Mouse (Mus musculus) MEL (cell line): Measurements from ENCODE around the gene Zfp446. TPM values are rescaled to one million over a fixed set of nuclear protein-coding genes. Genes with fewer than 3 reads are reported as not detected.

ENCODE experiments used
- DNase-seq: peaks from one replicate; pipeline ENCODE4 v3.0.0; 2011; ENCODE audit warnings: low read depth, low spot score
- H3K27ac ChIP-seq: 2 replicates; pipeline ENCODE4 v1.5.1; 2012; ENCODE audit warnings: low read depth, mild to moderate bottlenecking, control low read depth, low read length, moderate library complexity; ENCODE audit not compliant: control insufficient read depth
- H3K27me3 ChIP-seq, 2 experiments: fragments of 150-350 bp in 1 of 2; sonication (generic) in 1 of 2; 2 replicates each; pipeline ENCODE4 v1.6.1; 2012; ENCODE audit warnings: low read length in 2 of 2, mild to moderate bottlenecking in 2 of 2, improper control_type of control experiment in 1 of 2, moderate library complexity in 1 of 2; ENCODE audit not compliant: insufficient read depth in 2 of 2, control insufficient read depth in 1 of 2
- H3K36me3 ChIP-seq, 2 experiments: 2 replicates each; pipeline ENCODE4 v1.6.1; 2012 to 2014; ENCODE audit warnings: low read length in 2 of 2, improper control_type of control experiment in 1 of 2, inconsistent platforms in 1 of 2, mild to moderate bottlenecking in 1 of 2; ENCODE audit not compliant: insufficient read depth in 2 of 2, control insufficient read depth in 1 of 2
- H3K4me1 ChIP-seq, 2 experiments: fragments of 150-350 bp in 1 of 2; sonication (generic) in 1 of 2; 2 replicates each; pipeline ENCODE4 v1.6.1; 2012; ENCODE audit warnings: low read length in 2 of 2, improper control_type of control experiment in 1 of 2, mild to moderate bottlenecking in 1 of 2; ENCODE audit not compliant: insufficient read depth in 2 of 2, control insufficient read depth in 1 of 2
- H3K4me3 ChIP-seq, 2 experiments: fragments of 150-350 bp in 1 of 2; sonication (generic) in 1 of 2; 2 replicates each; pipeline ENCODE4 v1.5.1; 2012; ENCODE audit warnings: low read depth in 2 of 2, low read length in 2 of 2, mild to moderate bottlenecking in 2 of 2, moderate library complexity in 2 of 2, control low read depth in 1 of 2, improper control_type of control experiment in 1 of 2; ENCODE audit not compliant: control insufficient read depth in 1 of 2, insufficient read depth in 1 of 2
- H3K79me2 ChIP-seq: 2 replicates; pipeline ENCODE4 v1.6.1; 2012; ENCODE audit warnings: mild to moderate bottlenecking, low read length, moderate library complexity; ENCODE audit not compliant: control insufficient read depth, poor library complexity, insufficient read depth
- H3K9ac ChIP-seq: 2 replicates; pipeline ENCODE4 v1.6.1; 2012; ENCODE audit warnings: low read depth, mild to moderate bottlenecking, control low read depth, low read length, moderate library complexity; ENCODE audit not compliant: control insufficient read depth, poor library complexity, severe bottlenecking
- H3K9me3 ChIP-seq: fragments of 150-350 bp; sonication (generic); replicated peaks from 2 replicates; pipeline ENCODE4 v1.6.1; 2012; ENCODE audit warnings: mild to moderate bottlenecking, low read length, improper control_type of control experiment, moderate library complexity; ENCODE audit not compliant: insufficient read depth
- CTCF ChIP-seq, 3 experiments: IDR thresholded peaks in 2 of 3; conservative IDR thresholded peaks in 1 of 3; 2 replicates each; pipeline ENCODE4 v1.5.1; 2011 to 2012; ENCODE audit warnings: low read length in 3 of 3, low read depth in 2 of 3, mild to moderate bottlenecking in 2 of 3, improper control_type of control experiment in 1 of 3, inconsistent platforms in 1 of 3, mixed read lengths in 1 of 3, moderate library complexity in 1 of 3; ENCODE audit not compliant: control insufficient read depth in 1 of 3, insufficient read depth in 1 of 3, poor library complexity in 1 of 3, severe bottlenecking in 1 of 3
- E2F4 ChIP-seq: IDR thresholded peaks from 2 replicates; pipeline ENCODE4 v1.6.1; 2011; ENCODE audit warnings: low read depth, low read length, improper control_type of control experiment, borderline replicate concordance
- EP300 ChIP-seq, 2 experiments: IDR thresholded peaks; 2 replicates each; pipeline ENCODE4 v1.6.1; 2011; ENCODE audit warnings: improper control_type of control experiment in 2 of 2, low read length in 2 of 2, low read depth in 1 of 2, mild to moderate bottlenecking in 1 of 2
- GATA1 ChIP-seq: IDR thresholded peaks from 2 replicates; pipeline ENCODE4 v1.6.1; 2011; ENCODE audit warnings: low read depth, low read length, improper control_type of control experiment
- JUND ChIP-seq: IDR thresholded peaks from 2 replicates; pipeline ENCODE4 v1.6.1; 2011; ENCODE audit warnings: low read depth, mild to moderate bottlenecking, improper control_type of control experiment, low read length
- MAFK ChIP-seq: IDR thresholded peaks from 2 replicates; pipeline ENCODE4 v1.6.1; 2011; ENCODE audit warnings: low read depth, mild to moderate bottlenecking, low read length, improper control_type of control experiment, borderline replicate concordance
- MAX ChIP-seq: IDR thresholded peaks from 2 replicates; pipeline ENCODE4 v1.6.1; 2011; ENCODE audit warnings: low read length, improper control_type of control experiment
- MAZ ChIP-seq: IDR thresholded peaks from 2 replicates; pipeline ENCODE4 v1.6.1; 2012; ENCODE audit warnings: low read depth, mild to moderate bottlenecking, inconsistent platforms, low read length, improper control_type of control experiment
- MXI1 ChIP-seq: IDR thresholded peaks from 2 replicates; pipeline ENCODE4 v1.6.1; 2011; ENCODE audit warnings: mild to moderate bottlenecking, low read depth, low read length, improper control_type of control experiment
- MYC ChIP-seq: IDR thresholded peaks from 2 replicates; pipeline ENCODE4 v1.6.1; 2011; ENCODE audit warnings: low read depth, mild to moderate bottlenecking, low read length, improper control_type of control experiment, moderate library complexity
- NRF1 ChIP-seq: IDR thresholded peaks from 2 replicates; pipeline ENCODE4 v1.6.1; 2014; ENCODE audit warnings: low read depth, mild to moderate bottlenecking, inconsistent platforms, low read length, improper control_type of control experiment, moderate library complexity; ENCODE audit not compliant: poor library complexity, insufficient read depth, severe bottlenecking
- POLR2A ChIP-seq, 2 experiments: IDR thresholded peaks; 2 replicates each; pipeline ENCODE4 v1.6.1; 2011 to 2012; ENCODE audit warnings: low read length in 2 of 2, mild to moderate bottlenecking in 2 of 2, control low read depth in 1 of 2, improper control_type of control experiment in 1 of 2, low read depth in 1 of 2, moderate library complexity in 1 of 2; ENCODE audit not compliant: control insufficient read depth in 1 of 2, insufficient read depth in 1 of 2, poor library complexity in 1 of 2
- POLR2AphosphoS2 ChIP-seq: IDR thresholded peaks from 2 replicates; pipeline ENCODE4 v1.6.1; 2011; ENCODE audit warnings: low read length, improper control_type of control experiment
- POLR2AphosphoS5 ChIP-seq: IDR thresholded peaks from 2 replicates; pipeline ENCODE4 v1.6.1; 2012; ENCODE audit warnings: low read depth, borderline replicate concordance, mild to moderate bottlenecking, inconsistent platforms, low read length, moderate library complexity, mixed read lengths
- RAD21 ChIP-seq: IDR thresholded peaks from 2 replicates; pipeline ENCODE4 v1.6.1; 2011; ENCODE audit warnings: mild to moderate bottlenecking, low read depth, low read length, improper control_type of control experiment
- SIN3A ChIP-seq: IDR thresholded peaks from 2 replicates; pipeline ENCODE4 v1.6.1; 2012; ENCODE audit warnings: low read length, improper control_type of control experiment, inconsistent platforms
- SMC3 ChIP-seq: IDR thresholded peaks from 2 replicates; pipeline ENCODE4 v1.6.1; 2011; ENCODE audit warnings: low read depth, low read length, improper control_type of control experiment
- TBP ChIP-seq: IDR thresholded peaks from 2 replicates; pipeline ENCODE4 v1.8.0; 2011; ENCODE audit warnings: low read depth, low read length, improper control_type of control experiment
- ZC3H11A ChIP-seq: IDR thresholded peaks from 2 replicates; pipeline ENCODE4 v1.6.1; 2012; ENCODE audit warnings: low read depth, mild to moderate bottlenecking, inconsistent platforms, low read length, improper control_type of control experiment
- ZKSCAN1 ChIP-seq: IDR thresholded peaks from 2 replicates; pipeline ENCODE4 v1.6.1; 2012; ENCODE audit warnings: low read depth, mild to moderate bottlenecking, inconsistent platforms, low read length, improper control_type of control experiment, moderate library complexity
- ZMIZ1 ChIP-seq: IDR thresholded peaks from 2 replicates; pipeline ENCODE4 v1.6.1; 2012; ENCODE audit warnings: low read depth, mild to moderate bottlenecking, inconsistent platforms, low read length, improper control_type of control experiment, moderate library complexity
- ZNF384 ChIP-seq: IDR thresholded peaks from 2 replicates; pipeline ENCODE4 v1.6.1; 2012; ENCODE audit warnings: low read depth, mild to moderate bottlenecking, inconsistent platforms, low read length, improper control_type of control experiment
- polyA plus RNA-seq, 2 experiments: library from polyadenylated mRNA; stranded (reverse) in 1 of 2; unstranded in 1 of 2; fragments of >175 nt in 1 of 2; fragments of >200 nt in 1 of 2; gene quantifications; 2 replicates each; pipeline versions ENCODE4 v1.2.1 to v1.2.4; 2012; ENCODE audit warnings: low replicate concordance in 2 of 2, low read depth in 1 of 2; ENCODE audit not compliant: insufficient read length in 2 of 2, insufficient read depth in 1 of 2, missing spikeins in 1 of 2
- total RNA-seq: library from RNA; depleted of rRNA; stranded (reverse); fragments of 300-350 nt; gene quantifications from 2 replicates; pipeline ENCODE4 v1.2.3, GENCODE M21; 2012

Gene Zfp446
- total and polyA plus RNA-seq, 3 experiments, result 3.4 to 4.9 TPM; not detected in 1

DNA sequence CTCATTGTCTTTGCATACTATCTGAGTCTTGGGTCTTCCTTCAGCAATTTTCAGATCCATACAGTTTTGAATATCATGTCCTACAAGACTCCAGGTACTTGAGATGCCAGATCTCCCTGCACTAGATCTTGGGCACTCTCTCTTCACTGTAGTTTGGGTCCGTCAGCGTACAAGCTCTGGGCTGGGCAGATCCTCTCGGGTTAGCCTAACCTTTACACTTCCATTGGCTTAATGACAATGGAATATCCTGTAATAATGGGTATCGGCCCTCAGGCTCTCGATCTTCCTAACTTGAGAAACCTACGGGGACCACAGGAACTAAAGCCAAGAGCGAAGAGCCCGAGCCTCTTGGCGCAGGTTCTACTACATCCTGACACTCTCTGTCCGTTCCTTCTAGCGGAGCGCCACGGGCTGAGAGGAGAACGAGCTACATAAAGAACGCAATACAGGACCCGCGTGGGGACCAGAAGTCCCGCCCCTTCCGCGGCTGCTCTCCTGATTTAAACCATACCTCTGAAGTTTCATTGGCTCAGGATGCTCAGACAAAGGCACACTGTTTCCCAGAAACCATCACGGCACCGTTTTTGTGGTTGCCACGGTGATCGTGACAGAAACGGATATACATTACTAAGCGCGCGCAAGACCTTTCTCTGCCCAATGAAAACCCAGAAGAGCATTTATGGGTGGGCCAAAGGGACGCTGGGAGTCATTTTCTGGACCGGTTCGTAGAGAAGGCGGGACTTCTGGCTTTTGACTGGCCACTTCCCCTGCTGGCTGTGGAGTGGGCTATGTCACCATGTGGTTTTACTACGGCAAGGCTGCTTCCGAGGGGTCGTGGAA is 28.4 kb upstream of the Zfp446 start (continued):
- peak; percentile 53; the same call in 1 of the 2 replicates for TF ChIP-seq NRF1
- TF ChIP-seq E2F4, result peak; percentile 78; the same call in 1 of the 2 replicates
- TF ChIP-seq ZKSCAN1, result no peak
- no peak for TF ChIP-seq ZNF384

DNA sequence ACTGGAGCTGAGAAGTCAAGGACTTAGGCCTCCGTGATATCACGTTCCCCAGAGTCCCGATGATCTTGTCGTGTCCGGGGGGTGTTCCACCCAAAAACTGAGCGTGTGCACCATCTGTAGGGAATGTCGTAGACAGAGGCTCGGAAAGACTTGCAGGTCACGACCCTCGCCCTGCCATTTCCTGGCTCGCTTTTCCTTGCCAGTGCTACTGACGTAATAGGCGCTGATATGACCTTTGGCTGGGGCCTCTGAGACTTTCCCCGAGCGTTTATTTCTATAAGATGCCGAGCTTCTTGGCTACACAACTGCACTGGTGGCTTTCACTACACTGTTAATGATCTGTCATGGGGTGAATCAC is 27.8 kb upstream of the Zfp446 start:
- Histone ChIP-seq H3K27ac (peak overlapping the region; percentile 68), H3K4me1 (peaks cover 0 to 14% of the 10 kb centered on the region in 2 experiments; a peak in 2 of 4 replicates), H3K9me3 (no peaks in the 10 kb centered on the region), H3K36me3 (peaks cover 0 to 4% of the 10 kb centered on the region in 2 experiments; a peak in 2 of 4 replicates), H3K4me3 (peak overlapping the region; percentile 55 to 80), H3K27me3 (no peaks in the 10 kb centered on the region; a peak in 1 of 4 replicates), H3K9ac (peak overlapping the region; percentile 83), H3K79me2 (no peaks in the 10 kb centered on the region; the same call in 1 of the 2 replicates)
- TF ChIP-seq ZNF384 (no peak), POLR2AphosphoS2 (no peak), SMC3 (no peak), CTCF (IDR thresholded peaks at IDR 0.05 in 2 of 3, conservative IDR thresholded peaks at IDR 0.05 in 1 of 3; ENCODE audit: control insufficient read depth in 1 of 3, insufficient read depth in 1 of 3, low read depth in 2 of 3, low read length in 3 of 3, poor library complexity in 1 of 3, severe bottlenecking in 1 of 3) (no peak), POLR2A (IDR thresholded peaks at IDR 0.05; ENCODE audit: control insufficient read depth in 1 of 2, insufficient read depth in 1 of 2, low read depth in 1 of 2, low read length in 2 of 2, poor library complexity in 1 of 2) (no peak), GATA1 (no peak), ZC3H11A (no peak), MAX (no peak)
- no peak for DNase-seq

- DNase-seq, result peak; percentile 77
Measured at GRCm38 (mm10) chr7:12954896-12955295, 22.8 kb upstream of the Zfp446 start.

More at GRCm38 (mm10) chr7:12954896-12955295, 22.8 kb upstream of the Zfp446 start:
- Histone ChIP-seq H3K4me1 (peaks cover 0 to 10% of the 10 kb centered on the region in 2 experiments; a peak in 3 of 4 replicates), H3K9me3 (no peaks in the 10 kb centered on the region), H3K79me2 (no peaks in the 10 kb centered on the region; the same call in 1 of the 2 replicates), H3K9ac (peak overlapping the region; percentile 36), H3K27me3 (no peaks in the 10 kb centered on the region), H3K36me3 (peaks cover 0 to 9% of the 10 kb centered on the region in 2 experiments; a peak in 2 of 4 replicates), H3K4me3 (no peak overlapping the region; a peak in 1 of 4 replicates)
- TF ChIP-seq MYC (peak; percentile 91), E2F4 (no peak), EP300 (IDR thresholded peaks at IDR 0.05; ENCODE audit: low read depth in 1 of 2, low read length in 2 of 2) (peak in 1 of 2 experiments; percentile 33; a peak in 1 of 4 replicates), MXI1 (peak; percentile 58), SMC3 (peak; percentile 54), SIN3A (0 out of 2 replicates have a peak, but pooled peaks have one; percentile 33), ZMIZ1 (no peak), RAD21 (peak; percentile 50), MAZ (no peak), ZKSCAN1 (no peak), MAFK (peak; percentile 64; the same call in 1 of the 2 replicates), ZC3H11A (peak; percentile 37), TBP (0 out of 2 replicates have a peak, but pooled peaks have one; percentile 16), JUND (no peak), MAX (peak; percentile 74), CTCF (IDR thresholded peaks at IDR 0.05 in 2 of 3, conservative IDR thresholded peaks at IDR 0.05 in 1 of 3; ENCODE audit: control insufficient read depth in 1 of 3, insufficient read depth in 1 of 3, low read depth in 2 of 3, low read length in 3 of 3, poor library complexity in 1 of 3, severe bottlenecking in 1 of 3) (peak in 2 of 3 experiments; percentile 20 to 68; a peak in 4 of 6 replicates), POLR2AphosphoS5 (no peak)
- TF ChIP-seq, all 39 proteins: peak for 11
- H3K27ac ChIP-seq, result peak overlapping the region; percentile 42; the same call in 1 of the 2 replicates
